Mouse (Mus musculus) cerebellum, postnatal 4 days (tissue): ENCODE results near the gene Zfp747.
A peak's percentile ranks its signal among the peaks of the same experiment; 100 is the strongest.
"Not testable (repeated sequence)": the region's sequence is repeated elsewhere in the genome, so short reads cannot be mapped to it uniquely, and the experiment has no call there.

Experiments used
- DNase-seq, 2 experiments: peaks; one replicate each; pipeline ENCODE4 v3.0.0; 2022; ENCODE audit warnings: low spot score in 2 of 2, mixed read lengths in 1 of 2

The Zfp747 gene

GRCm38 (mm10) chr7:127375271-127376245, at the start of gene Zfp747:
Zfp747 (minus strand) TSS chr7:127376050.
- DNase-seq = peak; percentile 70 to 86

- no peak for DNase-seq
Measured at GRCm38 (mm10) chr7:127425291-127425690, 49.4 kb upstream of the Zfp747 start.

GRCm38 (mm10) chr7:127422247-127422646, 46.4 kb upstream of the Zfp747 start:
- peak in 1 of 2 experiments; percentile 20 for DNase-seq

- DNase-seq = peak; percentile 75 to 87
Measured at GRCm38 (mm10) chr7:127421388-127422191, 45.7 kb upstream of the Zfp747 start, which contains the start of gene Zfp688. Zfp688 (minus strand) TSS chr7:127422068.

GRCm38 (mm10) chr7:127411418-127411817, 35.6 kb upstream of the Zfp747 start:
- DNase-seq = no peak

- peak; percentile 69 to 86 for DNase-seq
Measured at GRCm38 (mm10) chr7:127406002-127406987, 30.4 kb upstream of the Zfp747 start, which contains the start of gene Zfp764. Zfp764 (minus strand) TSS chr7:127406822.

- not testable (repeated sequence) for DNase-seq
Measured at GRCm38 (mm10) chr7:127404101-127404500, 28.3 kb upstream of the Zfp747 start.

- no peak for DNase-seq
Measured at GRCm38 (mm10) chr7:127402980-127403379, 27.1 kb upstream of the Zfp747 start.

GRCm38 (mm10) chr7:127400355-127400754, 24.5 kb upstream of the Zfp747 start:
- DNase-seq = no peak

GRCm38 (mm10) chr7:127393944-127394333, 18.1 kb upstream of the Zfp747 start:
- no peak for DNase-seq

- DNase-seq = peak; percentile 89 to 95
Measured at GRCm38 (mm10) chr7:127393157-127393943, 17.5 kb upstream of the Zfp747 start, which contains the start of gene E430018J23Rik. E430018J23Rik (minus strand) TSS chr7:127393629.

- no peak for DNase-seq
Measured at GRCm38 (mm10) chr7:127392251-127392824, 16.5 kb upstream of the Zfp747 start.

GRCm38 (mm10) chr7:127391538-127391937, 15.7 kb upstream of the Zfp747 start:
- DNase-seq = no peak

GRCm38 (mm10) chr7:127390306-127390705, 14.5 kb upstream of the Zfp747 start:
- DNase-seq = no peak

GRCm38 (mm10) chr7:127388201-127388600, 12.4 kb upstream of the Zfp747 start:
- DNase-seq = not testable (repeated sequence)

- DNase-seq = peak; percentile 73 to 89
Measured at GRCm38 (mm10) chr7:127386641-127387392, 11.0 kb upstream of the Zfp747 start, which contains the start of gene 9130019O22Rik. 9130019O22Rik (minus strand) TSS chr7:127387166.

GRCm38 (mm10) chr7:127385560-127385959, 9.7 kb upstream of the Zfp747 start:
- DNase-seq = not testable (repeated sequence)

GRCm38 (mm10) chr7:127378310-127378921, 2.6 kb upstream of the Zfp747 start:
- no peak for DNase-seq
